Mouse (Mus musculus) neural tube, embryonic 13.5 days (tissue): ENCODE measurements around the gene Trpc4ap. TPM values are rescaled to one million over a fixed set of nuclear protein-coding genes. Genes with fewer than 3 reads are reported as not detected.

Experiments
- ATAC-seq: fragments of 200-750 bp; cut with Nextera tagmentation; 2 replicates; pipeline ENCODE4 v1.8.0; 2017; ENCODE audit warnings: low read depth, mild to moderate bottlenecking, moderate TSS enrichment, moderate library complexity
- H3K27ac ChIP-seq: fragments of 300-500 bp; sonication (generic); replicated peaks from 2 replicates; pipeline ENCODE4 v1.5.1; 2015; ENCODE audit warnings: moderate library complexity, mild to moderate bottlenecking, inconsistent platforms
- H3K27me3 ChIP-seq: fragments of 300-500 bp; sonication (generic); 2 replicates; pipeline ENCODE4 v1.6.1; 2015; ENCODE audit warnings: mild to moderate bottlenecking, inconsistent platforms
- H3K36me3 ChIP-seq: fragments of 300-500 bp; sonication (generic); 2 replicates; pipeline ENCODE4 v1.6.1; 2015; ENCODE audit warnings: mild to moderate bottlenecking, inconsistent platforms
- H3K4me1 ChIP-seq: fragments of 300-500 bp; sonication (generic); replicated peaks from 2 replicates; pipeline ENCODE4 v1.6.1; 2015; ENCODE audit warnings: inconsistent platforms
- H3K4me2 ChIP-seq: fragments of 300-500 bp; sonication (generic); 2 replicates; pipeline ENCODE4 v1.6.1; 2015; ENCODE audit warnings: inconsistent platforms, mild to moderate bottlenecking, moderate library complexity
- H3K4me3 ChIP-seq: fragments of 300-500 bp; sonication (generic); 2 replicates; pipeline ENCODE4 v1.5.1; 2015; ENCODE audit warnings: mild to moderate bottlenecking, inconsistent platforms
- H3K9ac ChIP-seq: fragments of 300-500 bp; sonication (generic); 2 replicates; pipeline ENCODE4 v1.6.1; 2015; ENCODE audit warnings: moderate library complexity, mild to moderate bottlenecking, inconsistent platforms
- H3K9me3 ChIP-seq: fragments of 300-500 bp; sonication (generic); 2 replicates; pipeline ENCODE4 v1.6.1; 2016; ENCODE audit warnings: inconsistent platforms
- WGBS: fragments of 180-500 bp; shearing (Covaris S2); methylation state at CpG from one replicate; pipeline ENCODE4 v1.1.7; 2015; 5-methylcytosine and 5-hydroxymethylcytosine counted together
- polyA plus RNA-seq: library from polyadenylated mRNA; unstranded; fragments of >200 nt; fragmentation: Nextera tagmentation; extraction: Ambion mirVana; gene quantifications from 2 replicates; pipeline ENCODE4 v1.2.1, GENCODE M21; 2015

The Trpc4ap gene
- polyA plus RNA-seq, 1 experiment from 2014 or later = 166 TPM

DNA sequence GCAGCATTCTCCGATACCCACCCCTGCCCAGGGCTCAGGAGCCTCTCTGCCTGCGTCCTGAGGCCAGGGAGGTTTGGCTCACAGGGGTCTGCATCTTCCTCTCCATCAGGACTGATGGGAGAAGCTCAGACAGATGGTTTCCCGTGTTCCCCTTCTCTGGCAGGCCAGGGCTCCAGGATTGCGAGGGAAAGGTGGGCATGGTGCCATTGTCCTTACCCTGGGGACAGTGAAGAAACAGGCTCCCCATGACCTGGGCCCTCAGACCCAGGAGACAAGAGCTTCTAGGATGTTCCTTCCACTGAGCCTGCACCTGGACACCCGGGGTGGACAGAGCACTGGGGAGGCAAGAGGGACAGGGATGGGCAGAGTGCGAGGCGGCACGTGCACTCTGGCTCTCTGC is 57.6 kb downstream of the Trpc4ap start:
- H3K27ac ChIP-seq = no peak overlapping the region
- H3K4me3 ChIP-seq = no peak overlapping the region
- peaks cover 53% of the 10 kb centered on the region for H3K27me3 ChIP-seq
- no peak for ATAC-seq
- no peak overlapping the region for H3K4me2 ChIP-seq
- peaks cover 90% of the 10 kb centered on the region for H3K36me3 ChIP-seq
- H3K9ac ChIP-seq = no peak overlapping the region
- no peaks in the 10 kb centered on the region for H3K9me3 ChIP-seq
- 87% methylated on average over 8 of the region's 8 CpGs for WGBS
- peaks cover 16% of the 10 kb centered on the region for H3K4me1 ChIP-seq

- no peak overlapping the region for H3K9ac ChIP-seq
- peaks cover 81% of the 10 kb centered on the region for H3K36me3 ChIP-seq
- no peak overlapping the region for H3K4me2 ChIP-seq
- H3K9me3 ChIP-seq = no peaks in the 10 kb centered on the region
- no peak overlapping the region for H3K4me3 ChIP-seq
- peaks cover 59% of the 10 kb centered on the region for H3K27me3 ChIP-seq
- H3K4me1 ChIP-seq = peaks cover 24% of the 10 kb centered on the region
- WGBS = 95% methylated on average over 9 of the region's 9 CpGs
- H3K27ac ChIP-seq = no peak overlapping the region
- no peak for ATAC-seq
These were observed 58.5 kb downstream of the Trpc4ap start for GRCm38 (mm10) chr2:155633731-155634130.

DNA sequence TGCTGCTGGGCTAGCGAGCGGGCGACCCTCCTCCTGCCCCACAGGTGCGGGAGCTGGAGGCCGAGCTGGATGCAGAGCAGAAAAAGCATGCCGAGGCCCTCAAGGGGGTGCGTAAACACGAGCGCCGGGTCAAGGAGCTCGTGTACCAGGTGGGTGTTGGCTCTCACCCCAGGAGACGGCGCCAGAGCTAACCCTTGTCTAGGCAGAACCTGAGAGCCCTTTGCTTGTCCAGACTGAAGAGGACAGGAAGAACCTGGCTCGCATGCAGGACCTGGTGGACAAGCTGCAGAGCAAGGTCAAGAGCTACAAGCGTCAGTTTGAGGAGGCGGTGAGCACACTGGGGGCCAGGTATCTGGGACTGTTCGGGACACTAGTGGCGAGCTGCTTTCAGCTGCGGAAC is 59.1 kb downstream of the Trpc4ap start:
- Histone ChIP-seq H3K27me3 (peaks cover 65% of the 10 kb centered on the region), H3K9ac (no peak overlapping the region), H3K9me3 (no peaks in the 10 kb centered on the region), H3K4me1 (peaks cover 26% of the 10 kb centered on the region), H3K4me3 (no peak overlapping the region), H3K36me3 (peaks cover 75% of the 10 kb centered on the region), H3K27ac (no peak overlapping the region), H3K4me2 (no peak overlapping the region)
- no peak for ATAC-seq
- 70% methylated on average over 19 of the region's 19 CpGs for WGBS

DNA sequence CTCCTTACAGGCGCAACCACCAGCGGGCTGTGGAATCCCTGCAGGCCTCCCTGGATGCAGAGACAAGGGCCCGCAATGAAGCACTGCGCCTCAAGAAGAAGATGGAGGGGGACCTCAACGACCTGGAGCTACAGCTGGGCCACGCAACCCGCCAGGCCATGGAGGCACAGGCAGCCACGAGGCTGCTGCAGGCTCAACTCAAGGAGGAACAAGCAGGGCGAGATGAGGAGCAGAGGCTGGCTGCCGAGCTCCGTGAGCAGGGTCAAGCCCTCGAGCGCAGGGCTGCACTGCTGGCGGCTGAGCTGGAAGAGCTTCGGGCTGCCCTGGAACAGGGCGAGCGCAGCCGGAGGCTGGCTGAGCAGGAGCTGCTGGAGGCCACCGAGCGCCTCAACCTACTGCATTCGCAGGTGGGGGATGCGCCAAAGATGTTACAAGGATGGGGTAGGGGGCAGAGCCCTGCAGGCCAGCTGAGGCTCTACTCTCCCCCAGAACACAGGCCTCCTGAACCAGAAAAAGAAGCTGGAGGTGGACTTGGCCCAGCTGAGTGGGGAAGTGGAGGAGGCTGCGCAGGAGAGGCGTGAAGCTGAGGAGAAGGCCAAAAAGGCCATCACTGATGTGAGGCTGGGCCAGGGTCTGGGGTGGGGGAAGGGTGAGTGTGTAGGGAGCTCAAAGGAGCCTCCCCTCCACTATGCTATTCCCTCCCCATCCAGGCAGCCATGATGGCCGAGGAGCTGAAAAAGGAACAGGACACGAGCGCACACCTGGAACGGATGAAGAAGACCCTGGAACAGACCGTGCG is 59.8 kb downstream of the Trpc4ap start:
- H3K36me3 ChIP-seq = peaks cover 68% of the 10 kb centered on the region

DNA sequence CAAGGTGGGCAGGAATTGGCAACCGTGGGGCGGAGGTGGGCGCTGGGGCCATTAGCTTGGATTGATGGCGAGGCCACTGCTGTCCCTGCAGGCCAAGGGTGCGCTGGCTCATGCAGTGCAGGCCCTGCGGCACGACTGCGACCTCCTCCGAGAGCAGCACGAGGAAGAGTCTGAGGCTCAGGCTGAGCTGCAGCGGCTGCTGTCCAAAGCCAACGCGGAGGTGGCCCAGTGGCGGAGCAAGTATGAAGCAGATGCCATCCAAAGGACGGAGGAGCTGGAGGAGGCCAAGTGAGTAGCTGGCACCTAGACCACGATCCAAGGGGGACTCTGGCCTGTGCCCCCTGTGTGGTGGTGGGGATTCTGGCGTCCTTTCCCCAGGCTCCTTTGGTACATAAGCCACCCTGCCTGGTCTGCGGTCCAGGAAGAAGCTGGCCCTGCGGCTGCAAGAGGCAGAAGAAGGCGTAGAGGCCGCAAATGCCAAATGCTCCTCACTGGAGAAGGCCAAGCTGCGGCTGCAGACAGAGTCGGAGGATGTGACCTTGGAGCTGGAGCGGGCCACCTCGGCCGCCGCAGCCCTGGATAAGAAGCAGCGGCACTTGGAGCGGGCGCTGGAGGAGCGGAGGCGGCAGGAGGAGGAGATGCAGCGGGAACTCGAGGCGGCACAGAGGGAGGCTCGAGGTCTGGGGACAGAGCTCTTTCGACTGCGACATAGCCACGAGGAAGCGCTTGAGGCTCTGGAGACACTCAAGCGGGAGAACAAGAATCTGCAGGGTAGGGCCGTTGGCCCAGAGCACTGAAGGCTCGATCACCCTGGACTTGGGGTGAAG is 61.4 kb downstream of the Trpc4ap start:
- Histone ChIP-seq H3K4me3 (no peak overlapping the region), H3K9me3 (no peaks in the 10 kb centered on the region), H3K4me2 (no peak overlapping the region), H3K36me3 (peaks cover 52% of the 10 kb centered on the region), H3K4me1 (peaks cover 33% of the 10 kb centered on the region), H3K27me3 (peaks cover 78% of the 10 kb centered on the region), H3K27ac (no peak overlapping the region), H3K9ac (0 out of 2 replicates have a peak overlapping the region, but pooled peaks have one; percentile 34)
- ATAC-seq = no peak
- WGBS = 16% methylated on average over 43 of the region's 43 CpGs

More for the DNA sequence above, 59.8 kb downstream of the Trpc4ap start:
- WGBS = 70% methylated on average over 30 of the region's 30 CpGs
- no peak overlapping the region for H3K4me3 ChIP-seq
- peaks cover 73% of the 10 kb centered on the region for H3K27me3 ChIP-seq
- no peak overlapping the region for H3K4me2 ChIP-seq
- no peaks in the 10 kb centered on the region for H3K9me3 ChIP-seq
- no peak overlapping the region for H3K9ac ChIP-seq
- H3K27ac ChIP-seq = no peak overlapping the region
- ATAC-seq = no peak
- H3K4me1 ChIP-seq = peaks cover 26% of the 10 kb centered on the region

GRCm38 (mm10) chr2:155630153-155630552 is 62.0 kb downstream of the Trpc4ap start:
- ATAC-seq = no peak
- H3K4me1 ChIP-seq = peaks cover 36% of the 10 kb centered on the region
- H3K4me2 ChIP-seq = no peak overlapping the region
- peaks cover 82% of the 10 kb centered on the region for H3K27me3 ChIP-seq
- H3K4me3 ChIP-seq = no peak overlapping the region
- 23% methylated on average over 20 of the region's 20 CpGs for WGBS
- no peak overlapping the region for H3K27ac ChIP-seq
- no peaks in the 10 kb centered on the region for H3K9me3 ChIP-seq
- H3K9ac ChIP-seq = 0 out of 2 replicates have a peak overlapping the region, but pooled peaks have one; percentile 34
- peaks cover 46% of the 10 kb centered on the region for H3K36me3 ChIP-seq

DNA sequence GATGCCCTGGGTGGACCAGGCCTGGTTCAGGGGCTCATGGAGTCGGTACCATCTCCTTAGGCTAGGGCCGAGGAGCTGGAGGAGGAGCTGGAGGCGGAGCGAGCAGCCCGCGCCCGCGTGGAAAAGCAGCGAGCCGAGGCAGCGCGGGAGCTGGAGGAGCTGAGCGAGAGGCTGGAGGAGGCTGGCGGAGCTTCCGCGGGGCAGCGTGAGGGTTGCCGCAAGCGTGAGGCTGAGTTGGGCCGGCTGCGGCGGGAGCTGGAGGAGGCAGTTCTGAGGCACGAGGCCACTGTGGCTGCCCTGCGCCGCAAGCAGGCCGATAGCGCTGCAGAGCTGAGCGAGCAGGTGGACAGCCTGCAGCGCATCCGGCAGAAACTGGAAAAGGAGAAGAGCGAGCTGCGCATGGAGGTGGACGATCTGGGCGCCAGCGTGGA is 62.9 kb downstream of the Trpc4ap start:
- Histone ChIP-seq H3K4me1 (peaks cover 36% of the 10 kb centered on the region), H3K4me2 (peak overlapping the region; percentile 66), H3K9me3 (no peaks in the 10 kb centered on the region), H3K9ac (peak overlapping the region; percentile 65), H3K4me3 (peak overlapping the region; percentile 34), H3K27me3 (peaks cover 76% of the 10 kb centered on the region), H3K27ac (no peak overlapping the region), H3K36me3 (peaks cover 37% of the 10 kb centered on the region)
- ATAC-seq = peak; percentile 49; the same call in 1 of the 2 replicates
- under 1% methylated on average over 35 of the region's 35 CpGs for WGBS

DNA sequence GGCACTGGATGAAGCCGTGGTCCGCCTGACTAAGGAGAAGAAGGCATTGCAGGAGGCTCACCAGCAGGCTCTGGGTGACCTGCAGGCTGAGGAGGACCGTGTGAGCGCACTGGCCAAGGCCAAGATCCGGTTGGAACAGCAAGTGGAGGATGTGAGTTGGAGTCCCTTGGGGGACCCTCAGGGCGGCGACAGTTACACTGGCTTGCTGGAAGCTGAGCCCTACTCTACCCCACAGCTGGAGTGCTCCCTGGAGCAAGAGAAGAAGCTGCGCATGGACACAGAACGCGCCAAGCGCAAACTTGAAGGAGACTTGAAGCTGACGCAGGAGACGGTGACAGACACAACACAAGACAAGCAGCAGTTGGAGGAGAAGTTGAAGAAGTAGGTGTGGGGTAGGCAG is 63.7 kb downstream of the Trpc4ap start:
- no peak overlapping the region for H3K9ac ChIP-seq
- 78% methylated on average over 13 of the region's 13 CpGs for WGBS
- no peak overlapping the region for H3K27ac ChIP-seq
- H3K27me3 ChIP-seq = peaks cover 69% of the 10 kb centered on the region
- no peak overlapping the region for H3K4me2 ChIP-seq
- no peak overlapping the region for H3K4me3 ChIP-seq
- peaks cover 36% of the 10 kb centered on the region for H3K4me1 ChIP-seq
- H3K9me3 ChIP-seq = no peaks in the 10 kb centered on the region
- H3K36me3 ChIP-seq = peaks cover 29% of the 10 kb centered on the region
- ATAC-seq = no peak

DNA sequence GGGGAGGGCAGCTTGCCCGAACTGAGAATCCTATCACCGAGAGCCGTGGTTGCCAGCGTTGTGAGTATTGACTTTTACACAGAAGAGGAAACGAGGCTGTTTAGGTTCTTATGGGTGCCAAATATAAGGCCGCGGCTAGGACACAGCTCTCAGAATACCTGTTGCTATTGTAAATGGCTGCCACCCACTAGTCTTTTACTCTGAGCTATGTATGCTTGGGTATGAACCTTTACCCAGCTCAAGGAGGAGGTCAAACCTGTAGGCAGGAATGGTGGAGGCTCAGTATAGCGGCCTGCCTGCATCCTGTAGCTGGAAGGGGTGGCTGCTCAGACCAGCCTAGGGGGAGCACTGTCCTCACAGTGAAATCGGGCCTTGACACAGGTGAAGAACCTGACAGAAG is 64.1 kb downstream of the Trpc4ap start:
- ATAC-seq = no peak
- peaks cover 65% of the 10 kb centered on the region for H3K27me3 ChIP-seq
- no peak overlapping the region for H3K9ac ChIP-seq
- H3K36me3 ChIP-seq = peaks cover 25% of the 10 kb centered on the region
- no peak overlapping the region for H3K4me2 ChIP-seq
- H3K27ac ChIP-seq = no peak overlapping the region
- H3K9me3 ChIP-seq = no peaks in the 10 kb centered on the region
- 78% methylated on average over 9 of the region's 9 CpGs for WGBS
- H3K4me1 ChIP-seq = peaks cover 36% of the 10 kb centered on the region
- no peak overlapping the region for H3K4me3 ChIP-seq

GRCm38 (mm10) chr2:155627030-155627738 is 65.0 kb downstream of the Trpc4ap start:
- Histone ChIP-seq H3K9me3 (no peaks in the 10 kb centered on the region), H3K9ac (no peak overlapping the region), H3K4me3 (no peak overlapping the region), H3K4me2 (no peak overlapping the region), H3K27me3 (peaks cover 55% of the 10 kb centered on the region), H3K27ac (no peak overlapping the region), H3K4me1 (peaks cover 36% of the 10 kb centered on the region), H3K36me3 (peaks cover 17% of the 10 kb centered on the region)
- WGBS = 51% methylated on average over 21 of the region's 21 CpGs
- ATAC-seq = no peak

DNA sequence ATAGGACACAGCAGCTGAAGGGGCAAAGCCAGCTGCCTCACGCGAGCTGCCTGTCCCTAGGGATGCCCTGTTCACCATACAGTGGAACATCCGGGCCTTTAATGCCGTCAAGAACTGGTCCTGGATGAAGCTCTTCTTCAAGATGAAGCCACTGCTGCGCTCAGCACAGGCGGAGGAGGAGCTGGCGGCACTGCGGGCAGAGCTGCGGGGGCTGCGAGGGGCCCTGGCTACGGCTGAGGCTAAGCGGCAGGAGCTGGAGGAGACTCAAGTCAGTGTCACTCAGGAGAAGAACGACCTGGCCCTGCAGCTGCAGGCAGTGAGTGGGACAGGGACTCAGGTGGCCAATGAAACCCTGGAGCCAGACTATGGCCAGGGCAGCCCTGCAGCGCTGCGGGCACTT is 65.9 kb downstream of the Trpc4ap start:
- H3K4me3 ChIP-seq = no peak overlapping the region
- H3K4me2 ChIP-seq = no peak overlapping the region
- peaks cover 8% of the 10 kb centered on the region for H3K36me3 ChIP-seq
- no peaks in the 10 kb centered on the region for H3K9me3 ChIP-seq
- peaks cover 46% of the 10 kb centered on the region for H3K27me3 ChIP-seq
- peaks cover 36% of the 10 kb centered on the region for H3K4me1 ChIP-seq
- 0 out of 2 replicates have a peak, but pooled peaks have one; percentile 6 for ATAC-seq
- H3K9ac ChIP-seq = no peak overlapping the region
- WGBS = 42% methylated on average over 15 of the region's 15 CpGs
- H3K27ac ChIP-seq = no peak overlapping the region

GRCm38 (mm10) chr2:155624730-155625129 is 67.5 kb downstream of the Trpc4ap start:
- no peak overlapping the region for H3K4me3 ChIP-seq
- H3K4me1 ChIP-seq = peaks cover 22% of the 10 kb centered on the region
- peaks cover 37% of the 10 kb centered on the region for H3K27me3 ChIP-seq
- no peak for ATAC-seq
- no peak overlapping the region for H3K4me2 ChIP-seq
- WGBS = 37% methylated on average over 10 of the region's 10 CpGs
- no peaks in the 10 kb centered on the region for H3K36me3 ChIP-seq
- H3K9me3 ChIP-seq = no peaks in the 10 kb centered on the region
- no peak overlapping the region for H3K27ac ChIP-seq
- H3K9ac ChIP-seq = no peak overlapping the region
